Mouse (Mus musculus) embryonic facial prominence, embryonic 13.5 days (tissue): ENCODE measurements at regions not wholly inside any gene's neighbourhood (a gene's known extent, or its start where the extent isn't known, plus 50 kb on each side); places are given as distances from the start of the nearest gene placed in this dataset.

Experiments
- ATAC-seq: fragments of 200-750 bp; cut with Nextera tagmentation; 2 replicates; pipeline ENCODE4 v1.8.0; 2017; ENCODE audit warnings: low read depth; ENCODE audit not compliant: insufficient number of reproducible peaks, insufficient read depth, low FRiP score, low TSS enrichment
- H3K27ac ChIP-seq: fragments of 300-500 bp; sonication (generic); 2 replicates; pipeline ENCODE4 v1.5.1; 2015; ENCODE audit warnings: moderate library complexity, mild to moderate bottlenecking, inconsistent platforms
- H3K27me3 ChIP-seq: fragments of 300-500 bp; sonication (generic); 2 replicates; pipeline ENCODE4 v1.6.1; 2015; ENCODE audit warnings: mild to moderate bottlenecking, inconsistent platforms
- H3K36me3 ChIP-seq: fragments of 300-500 bp; sonication (generic); 2 replicates; pipeline ENCODE4 v1.6.1; 2015; ENCODE audit warnings: mild to moderate bottlenecking, inconsistent platforms
- H3K4me1 ChIP-seq: fragments of 300-500 bp; sonication (generic); 2 replicates; pipeline ENCODE4 v1.6.1; 2015; ENCODE audit warnings: inconsistent platforms
- H3K4me2 ChIP-seq: fragments of 300-500 bp; sonication (generic); 2 replicates; pipeline ENCODE4 v1.6.1; 2015; ENCODE audit warnings: moderate library complexity, mild to moderate bottlenecking, inconsistent platforms
- H3K4me3 ChIP-seq: fragments of 300-500 bp; sonication (generic); 2 replicates; pipeline ENCODE4 v1.5.1; 2015; ENCODE audit warnings: mild to moderate bottlenecking, inconsistent platforms
- H3K9ac ChIP-seq: fragments of 300-500 bp; sonication (generic); 2 replicates; pipeline ENCODE4 v1.6.1; 2015; ENCODE audit warnings: mild to moderate bottlenecking, inconsistent platforms
- H3K9me3 ChIP-seq: fragments of 300-500 bp; sonication (generic); 2 replicates; pipeline ENCODE4 v1.6.1; 2016; ENCODE audit warnings: inconsistent platforms
- WGBS: fragments of 180-500 bp; shearing (Covaris S2); methylation state at CpG from one replicate; pipeline ENCODE4 v1.1.7; 2015; ENCODE audit warnings: mixed read lengths; 5-methylcytosine and 5-hydroxymethylcytosine counted together

- no peak overlapping the region for H3K9ac ChIP-seq
- no peaks in the 10 kb centered on the region for H3K4me1 ChIP-seq
- H3K4me2 ChIP-seq: no peak overlapping the region
- WGBS: 73% methylated on average over 4 of the region's 4 CpGs
- no peaks in the 10 kb centered on the region for H3K36me3 ChIP-seq
- no peaks in the 10 kb centered on the region for H3K9me3 ChIP-seq
- no peaks in the 10 kb centered on the region for H3K27me3 ChIP-seq
- no peak overlapping the region for H3K27ac ChIP-seq
- no peak for ATAC-seq
- H3K4me3 ChIP-seq: no peak overlapping the region
Observed at GRCm38 (mm10) chr16:77796926-77797325, 195.0 kb upstream of the Gm11146 start.

- H3K9me3 ChIP-seq: no peaks in the 10 kb centered on the region
- peaks cover 7% of the 10 kb centered on the region for H3K4me1 ChIP-seq
- no peaks in the 10 kb centered on the region for H3K36me3 ChIP-seq
- no peaks in the 10 kb centered on the region for H3K27me3 ChIP-seq
- 83% methylated on average over 5 of the region's 5 CpGs for WGBS
- H3K9ac ChIP-seq: no peak overlapping the region
- ATAC-seq: no peak
- no peak overlapping the region for H3K4me3 ChIP-seq
- H3K4me2 ChIP-seq: no peak overlapping the region
- no peak overlapping the region for H3K27ac ChIP-seq
Observed at GRCm38 (mm10) chr16:77789652-77790051, 187.8 kb upstream of the Gm11146 start.

DNA sequence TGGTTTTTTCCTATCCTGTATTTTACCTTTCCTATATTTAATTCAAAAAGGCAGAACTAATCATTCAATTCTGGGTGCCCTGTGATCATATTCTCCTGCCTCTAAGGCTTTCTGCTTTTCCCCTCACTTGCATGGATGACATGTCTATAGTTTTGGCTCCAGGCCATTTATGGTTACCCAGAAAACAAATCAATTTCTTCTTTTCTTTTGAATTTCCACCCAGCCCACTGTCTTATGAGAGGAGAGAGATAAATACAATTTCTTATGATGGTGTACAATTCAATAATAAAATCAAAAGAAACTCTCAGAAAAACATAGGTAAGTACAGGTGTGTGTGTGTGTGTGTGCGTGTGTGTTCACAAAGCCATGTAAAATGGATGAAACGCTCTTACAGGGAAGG is 187.3 kb upstream of the Gm11146 start:
- H3K27me3 ChIP-seq: no peaks in the 10 kb centered on the region
- WGBS: 68% methylated on average over 2 of the region's 2 CpGs
- H3K36me3 ChIP-seq: no peaks in the 10 kb centered on the region
- no peak overlapping the region for H3K4me2 ChIP-seq
- H3K4me3 ChIP-seq: no peak overlapping the region
- no peak overlapping the region for H3K9ac ChIP-seq
- no peak overlapping the region for H3K27ac ChIP-seq
- no peak for ATAC-seq
- peaks cover 7% of the 10 kb centered on the region for H3K4me1 ChIP-seq
- H3K9me3 ChIP-seq: no peaks in the 10 kb centered on the region

GRCm38 (mm10) chr16:77788781-77789150 is 186.9 kb upstream of the Gm11146 start:
- Histone ChIP-seq H3K4me1 (peaks cover 7% of the 10 kb centered on the region), H3K27ac (no peak overlapping the region), H3K4me2 (no peak overlapping the region), H3K9ac (no peak overlapping the region), H3K9me3 (no peaks in the 10 kb centered on the region), H3K4me3 (no peak overlapping the region), H3K36me3 (no peaks in the 10 kb centered on the region), H3K27me3 (no peaks in the 10 kb centered on the region)
- 62% methylated on average over 6 of the region's 6 CpGs for WGBS
- ATAC-seq: no peak

DNA sequence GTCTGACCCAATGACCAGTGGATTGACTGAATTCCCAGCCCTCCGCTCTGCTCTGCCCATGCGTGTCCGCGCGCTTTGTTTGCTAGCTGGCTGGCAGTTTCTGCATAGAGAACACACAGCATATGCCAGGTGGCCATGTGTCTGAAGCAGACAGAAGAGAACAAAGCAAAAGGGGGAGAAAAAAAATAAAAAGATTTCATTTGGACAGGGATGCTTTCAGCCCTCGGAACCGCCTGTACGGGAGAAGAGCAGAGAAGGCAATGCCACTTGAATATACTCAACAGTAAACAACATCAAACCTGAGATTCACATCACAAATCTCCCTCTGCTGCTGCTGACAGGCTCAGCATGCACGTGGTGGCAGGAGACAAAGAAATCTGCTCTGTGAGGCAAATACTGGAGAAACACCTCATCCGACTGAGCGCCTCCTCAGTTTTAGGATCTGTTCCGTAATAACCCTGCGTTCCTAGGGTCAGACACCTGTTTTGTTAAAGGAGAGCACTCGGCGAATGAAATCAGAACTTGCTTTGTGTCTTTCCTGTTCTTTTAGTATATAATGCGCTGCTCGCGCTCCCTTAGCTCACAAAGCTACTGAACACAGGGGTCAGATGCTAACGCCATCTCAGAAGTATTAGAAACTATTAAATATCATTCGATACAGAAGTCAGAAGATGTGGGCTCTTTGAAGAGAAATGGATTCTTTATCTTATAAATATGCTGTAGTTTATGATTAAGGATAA is 186.3 kb upstream of the Gm11146 start:
- Histone ChIP-seq H3K4me1 (peaks cover 7% of the 10 kb centered on the region), H3K9me3 (no peaks in the 10 kb centered on the region), H3K9ac (no peak overlapping the region), H3K27ac (no peak overlapping the region), H3K27me3 (no peaks in the 10 kb centered on the region), H3K4me2 (no peak overlapping the region), H3K36me3 (no peaks in the 10 kb centered on the region), H3K4me3 (no peak overlapping the region)
- no peak for ATAC-seq
- 72% methylated on average over 20 of the region's 20 CpGs for WGBS

- no peak overlapping the region for H3K9ac ChIP-seq
- 89% methylated on average over 5 of the region's 5 CpGs for WGBS
- no peaks in the 10 kb centered on the region for H3K9me3 ChIP-seq
- peaks cover 7% of the 10 kb centered on the region for H3K4me1 ChIP-seq
- no peak for ATAC-seq
- H3K27ac ChIP-seq: no peak overlapping the region
- H3K4me3 ChIP-seq: no peak overlapping the region
- no peaks in the 10 kb centered on the region for H3K36me3 ChIP-seq
- H3K4me2 ChIP-seq: no peak overlapping the region
- H3K27me3 ChIP-seq: no peaks in the 10 kb centered on the region
Observed at GRCm38 (mm10) chr16:77787025-77787424, 185.1 kb upstream of the Gm11146 start.

DNA sequence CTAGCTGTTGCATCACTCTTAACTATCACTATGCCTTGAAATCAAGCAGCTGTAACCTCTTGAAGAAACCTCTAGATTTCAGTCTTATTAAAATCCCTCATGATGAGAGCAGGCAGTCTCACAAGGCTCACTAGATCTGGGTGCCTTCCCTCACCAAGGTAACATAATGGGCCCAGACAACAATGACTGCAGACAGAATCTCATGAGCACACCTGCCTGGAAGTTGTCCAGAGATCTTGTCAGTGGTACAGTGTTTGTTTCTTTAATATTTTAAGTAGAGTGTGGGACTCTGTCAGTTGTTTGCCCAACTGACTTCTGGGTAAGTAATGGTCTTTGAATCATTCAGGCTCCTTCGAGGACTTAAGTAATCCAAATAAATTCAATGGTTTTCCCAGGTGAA is 177.1 kb upstream of the Gm11146 start:
- H3K27me3 ChIP-seq: no peaks in the 10 kb centered on the region
- no peak overlapping the region for H3K27ac ChIP-seq
- no peaks in the 10 kb centered on the region for H3K9me3 ChIP-seq
- ATAC-seq: no peak
- H3K36me3 ChIP-seq: no peaks in the 10 kb centered on the region
- H3K9ac ChIP-seq: no peak overlapping the region
- no peak overlapping the region for H3K4me3 ChIP-seq
- WGBS: 77% methylated on average over 1 of the region's 1 CpGs
- 0 out of 2 replicates have a peak, but pooled peaks cover 6% of the 10 kb centered on the region for H3K4me1 ChIP-seq
- no peak overlapping the region for H3K4me2 ChIP-seq

DNA sequence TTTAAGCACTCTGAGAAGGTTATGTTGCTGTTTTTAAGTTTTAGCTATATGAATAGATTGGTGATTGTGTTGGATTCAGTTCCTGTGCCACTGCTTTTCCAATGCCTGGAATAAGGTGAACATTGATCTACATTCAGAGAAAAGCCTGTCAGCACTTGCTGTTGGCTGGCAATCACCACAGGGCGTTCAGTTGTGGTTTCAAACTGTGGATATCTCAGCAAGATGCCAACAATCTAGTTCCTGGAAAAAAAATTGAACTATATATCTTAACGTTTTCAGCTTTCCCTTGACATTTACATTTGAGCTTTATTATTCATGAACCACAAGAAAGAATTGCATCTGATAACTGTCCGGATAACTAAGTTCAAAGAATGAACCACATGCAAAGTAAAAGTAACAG is 170.2 kb upstream of the Gm11146 start:
- no peak overlapping the region for H3K9ac ChIP-seq
- no peaks in the 10 kb centered on the region for H3K9me3 ChIP-seq
- H3K4me2 ChIP-seq: no peak overlapping the region
- no peak overlapping the region for H3K4me3 ChIP-seq
- 57% methylated on average over 3 of the region's 3 CpGs for WGBS
- H3K27ac ChIP-seq: no peak overlapping the region
- ATAC-seq: no peak
- H3K4me1 ChIP-seq: 0 out of 2 replicates have a peak, but pooled peaks cover 6% of the 10 kb centered on the region
- H3K27me3 ChIP-seq: no peaks in the 10 kb centered on the region
- no peaks in the 10 kb centered on the region for H3K36me3 ChIP-seq

DNA sequence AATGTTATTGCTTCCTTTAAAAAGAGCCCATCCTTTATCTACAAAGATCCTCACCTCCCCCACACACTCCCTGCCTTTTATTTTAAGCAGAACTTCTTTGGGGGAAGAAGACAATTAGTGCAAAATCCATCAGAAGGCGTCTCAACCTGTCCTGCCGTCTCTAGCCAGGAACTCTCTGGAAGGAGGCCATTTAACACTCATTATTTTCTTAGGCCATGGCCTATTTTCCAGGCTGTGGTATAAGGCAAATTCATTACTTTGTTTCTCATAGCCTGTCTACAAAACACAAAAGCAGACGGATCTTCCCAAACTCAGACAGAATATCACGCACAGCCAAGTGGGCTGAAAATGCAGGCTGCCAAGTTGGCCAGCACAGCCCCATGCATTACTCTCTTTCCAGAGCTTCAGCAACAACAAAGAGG is 159.0 kb upstream of the Gm11146 start:
- no peak for ATAC-seq
- 74% methylated on average over 4 of the region's 4 CpGs for WGBS

GRCm38 (mm10) chr16:77760479-77760878 is 158.6 kb upstream of the Gm11146 start:
- no peak overlapping the region for H3K4me3 ChIP-seq
- no peak overlapping the region for H3K4me2 ChIP-seq
- no peak for ATAC-seq
- 81% methylated on average over 4 of the region's 4 CpGs for WGBS
- H3K4me1 ChIP-seq: no peaks in the 10 kb centered on the region
- no peaks in the 10 kb centered on the region for H3K27me3 ChIP-seq
- no peak overlapping the region for H3K27ac ChIP-seq
- no peak overlapping the region for H3K9ac ChIP-seq
- no peaks in the 10 kb centered on the region for H3K36me3 ChIP-seq
- H3K9me3 ChIP-seq: no peaks in the 10 kb centered on the region

More for the DNA sequence above, 159.0 kb upstream of the Gm11146 start:
- no peaks in the 10 kb centered on the region for H3K9me3 ChIP-seq
- H3K4me3 ChIP-seq: no peak overlapping the region
- H3K4me2 ChIP-seq: no peak overlapping the region
- no peak overlapping the region for H3K9ac ChIP-seq
- no peak overlapping the region for H3K27ac ChIP-seq
- no peaks in the 10 kb centered on the region for H3K27me3 ChIP-seq
- H3K36me3 ChIP-seq: no peaks in the 10 kb centered on the region
- no peaks in the 10 kb centered on the region for H3K4me1 ChIP-seq

- ATAC-seq: no peak
- H3K27me3 ChIP-seq: no peaks in the 10 kb centered on the region
- WGBS: 85% methylated on average over 10 of the region's 10 CpGs
- H3K9ac ChIP-seq: no peak overlapping the region
- H3K36me3 ChIP-seq: no peaks in the 10 kb centered on the region
- no peak overlapping the region for H3K4me3 ChIP-seq
- no peaks in the 10 kb centered on the region for H3K4me1 ChIP-seq
- H3K4me2 ChIP-seq: no peak overlapping the region
- no peak overlapping the region for H3K27ac ChIP-seq
- no peaks in the 10 kb centered on the region for H3K9me3 ChIP-seq
Observed at GRCm38 (mm10) chr16:77759997-77760396, 158.1 kb upstream of the Gm11146 start.

DNA sequence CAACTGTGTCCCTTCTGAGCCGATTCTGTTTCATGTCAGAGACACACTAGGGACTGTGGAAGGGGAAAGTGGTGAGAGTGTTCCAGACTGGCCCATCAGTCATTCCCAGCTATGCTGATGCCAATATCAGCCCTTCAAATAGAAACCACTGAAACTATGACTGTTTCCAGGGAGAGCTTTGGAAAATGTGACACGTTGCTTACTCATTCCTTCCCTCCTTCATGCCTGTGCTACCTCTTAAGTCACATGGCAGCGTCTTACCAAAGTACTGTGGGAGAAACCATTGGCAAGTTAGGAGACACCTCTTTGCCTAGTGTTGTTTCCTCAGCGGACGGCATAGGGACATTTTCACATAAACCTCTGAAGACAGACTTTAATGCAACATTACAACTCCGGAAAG is 153.0 kb upstream of the Gm11146 start:
- no peak for ATAC-seq
- Histone ChIP-seq H3K9ac (no peak overlapping the region), H3K27me3 (no peaks in the 10 kb centered on the region), H3K27ac (no peak overlapping the region), H3K36me3 (no peaks in the 10 kb centered on the region), H3K4me2 (no peak overlapping the region), H3K4me1 (no peaks in the 10 kb centered on the region), H3K4me3 (no peak overlapping the region), H3K9me3 (no peaks in the 10 kb centered on the region)
- 86% methylated on average over 6 of the region's 6 CpGs for WGBS
